Mouse (Mus musculus) left cerebral cortex, adult 2 months (tissue): ENCODE data around the gene Vwa5a. TPM values are rescaled to one million over a fixed set of nuclear protein-coding genes. Genes with fewer than 3 reads are reported as not detected.

Experiments used
- DNase-seq, 2 experiments: peaks; one replicate each; pipeline ENCODE4 v3.0.0; 2021 to 2022; ENCODE audit warnings: low spot score in 2 of 2, mixed read lengths in 1 of 2; ENCODE audit errors: extremely low spot score in 1 of 2
- H3K27ac ChIP-seq: fragments of 200-600 bp; 2 replicates; pipeline ENCODE4 v1.8.1; 2022
- H3K4me3 ChIP-seq: fragments of 200-600 bp; 2 replicates; pipeline ENCODE4 v1.8.1; 2022
- CTCF ChIP-seq: fragments of 200-600 bp; IDR thresholded peaks from 2 replicates; pipeline ENCODE4 v1.8.1; 2022; ENCODE audit warnings: antibody characterized with exemption, mild to moderate bottlenecking, moderate library complexity
- intact Hi-C: fragments of 180-260 bp; cut with DNase I; formaldehyde crosslinking; loops from one replicate; pipeline ENCODE4 v1.15.1; 2025
- long read RNA-seq, 2 experiments: library from polyadenylated mRNA; stranded (forward); transcript quantifications; one replicate each; pipeline ENCODE4 v2.0.0; 2021; ENCODE audit warnings: borderline mapping rate in 2 of 2
- total RNA-seq, 2 experiments: library from RNA; stranded (reverse); gene quantifications; 2 replicates each; pipeline ENCODE4 v1.2.3; 2021

Gene Vwa5a
- total RNA-seq = 1 to 10 TPM; 7.6 to 9.1 TPM
- long read RNA-seq, experiment 1, full-length matches to known transcripts = 6 of 8 reads
- long read RNA-seq, experiment 1, partial matches to known transcripts = 0 of 8 reads
- long read RNA-seq, experiment 1, other reads (novel, unspliced or antisense) = 2 of 8 reads
- long read RNA-seq, experiment 2, full-length matches to known transcripts = 7 of 10 reads
- long read RNA-seq, experiment 2, partial matches to known transcripts = 3 of 10 reads
- long read RNA-seq, experiment 2, other reads (novel, unspliced or antisense) = 0 of 10 reads

GRCm38 (mm10) chr9:38718102-38718501 lies at the start of gene Vwa5a:
Gene Vwa5a, plus strand, starts transcription at chr9:38718268.
- Histone ChIP-seq H3K27ac (0 out of 2 replicates have a peak within 1 kb of the TSS, but pooled peaks have one; percentile 13), H3K4me3 (peak within 1 kb of the TSS; percentile 59)
- DNase-seq = no peak
- no peak for TF ChIP-seq CTCF
- intact Hi-C loops = no loop called here

DNA sequence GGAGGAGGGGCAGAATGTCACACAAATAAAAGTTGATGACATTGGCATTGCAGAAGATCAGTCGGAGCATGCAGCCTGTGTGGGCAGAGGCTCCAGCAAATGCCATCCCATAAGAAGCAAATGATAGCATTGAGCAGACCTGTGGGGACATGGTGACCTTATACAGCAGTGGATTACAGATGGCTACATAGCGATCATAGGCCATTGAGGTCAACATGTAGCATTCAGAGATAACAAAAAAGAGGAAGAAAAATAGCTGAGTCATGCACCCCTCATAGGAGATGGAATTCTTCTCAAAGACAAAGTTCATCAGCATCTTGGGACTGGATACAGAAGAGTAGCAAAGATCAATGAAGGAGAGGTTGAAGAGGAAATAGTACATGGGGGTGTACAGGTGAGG lies 45.2 kb upstream of the Vwa5a start:
- Histone ChIP-seq H3K27ac (no peak overlapping the region), H3K4me3 (no peak overlapping the region)
- no peak for TF ChIP-seq CTCF
- DNase-seq = no peak
- intact Hi-C loops = no loop called here

GRCm38 (mm10) chr9:38674501-38674900 lies 43.6 kb upstream of the Vwa5a start, which contains the start of gene Olfr918:
Gene Olfr918, minus strand, starts transcription at chr9:38674601.
- TF ChIP-seq CTCF = no peak
- intact Hi-C loops = no loop called here
- no peak for DNase-seq
- H3K4me3 ChIP-seq = no peak within 1 kb of the TSS
- H3K27ac ChIP-seq = no peak within 1 kb of the TSS

GRCm38 (mm10) chr9:38718927-38719441 lies 916 bp downstream of the Vwa5a start:
- intact Hi-C loops = no loop called here
- no peak for DNase-seq
- no peak for TF ChIP-seq CTCF
- Histone ChIP-seq H3K4me3 (peak overlapping the region; percentile 59), H3K27ac (no peak overlapping the region)

DNA sequence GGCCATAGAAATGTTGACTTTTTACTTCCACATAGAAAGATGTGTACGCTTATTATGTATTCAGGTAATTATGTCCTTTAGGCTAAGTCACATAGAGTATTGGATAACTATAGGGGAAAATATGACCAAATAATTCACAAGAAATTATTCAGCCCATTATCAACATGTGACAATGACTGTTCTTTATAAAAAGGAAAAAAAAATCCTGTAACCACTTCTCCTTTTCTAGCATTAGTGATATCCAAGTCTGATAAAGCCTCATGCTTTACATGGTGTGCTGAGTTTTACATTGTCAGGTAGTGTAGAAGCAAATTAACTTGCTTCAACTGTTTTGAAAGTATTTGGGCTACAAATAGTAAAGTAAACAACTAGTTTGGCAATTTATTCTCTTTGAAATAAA lies 6.0 kb downstream of the Vwa5a start:
- Histone ChIP-seq H3K27ac (no peak overlapping the region), H3K4me3 (no peak overlapping the region)
- TF ChIP-seq CTCF = no peak
- no peak for DNase-seq
- intact Hi-C loops = no loop called here

DNA sequence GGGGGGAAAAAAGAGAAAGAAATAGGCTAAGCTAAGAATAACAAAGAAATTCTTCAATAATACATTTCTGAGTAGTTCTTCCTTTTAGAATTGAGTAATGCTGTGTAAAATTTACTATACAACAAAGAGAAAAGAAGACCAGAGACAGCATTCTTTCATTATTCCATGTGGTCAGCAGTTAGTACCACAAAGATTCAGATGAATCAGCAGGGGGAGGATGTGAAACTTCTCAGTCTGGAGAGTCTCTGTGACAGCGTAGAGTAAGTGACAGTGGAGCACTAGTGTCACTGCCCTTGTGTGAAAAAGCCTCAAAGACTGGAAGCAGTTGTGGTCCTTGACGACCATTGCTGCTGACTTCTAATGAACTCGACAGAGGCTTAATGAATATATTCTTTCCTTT lies 10.2 kb downstream of the Vwa5a start:
- intact Hi-C loops = no loop called here
- no peak overlapping the region for H3K27ac ChIP-seq
- no peak overlapping the region for H3K4me3 ChIP-seq
- DNase-seq = no peak
- TF ChIP-seq CTCF = no peak

GRCm38 (mm10) chr9:38741408-38741807 lies 23.3 kb downstream of the Vwa5a start:
- intact Hi-C loops = no loop called here
- no peak for TF ChIP-seq CTCF
- H3K4me3 ChIP-seq = no peak overlapping the region
- no peak overlapping the region for H3K27ac ChIP-seq
- DNase-seq = no peak

DNA sequence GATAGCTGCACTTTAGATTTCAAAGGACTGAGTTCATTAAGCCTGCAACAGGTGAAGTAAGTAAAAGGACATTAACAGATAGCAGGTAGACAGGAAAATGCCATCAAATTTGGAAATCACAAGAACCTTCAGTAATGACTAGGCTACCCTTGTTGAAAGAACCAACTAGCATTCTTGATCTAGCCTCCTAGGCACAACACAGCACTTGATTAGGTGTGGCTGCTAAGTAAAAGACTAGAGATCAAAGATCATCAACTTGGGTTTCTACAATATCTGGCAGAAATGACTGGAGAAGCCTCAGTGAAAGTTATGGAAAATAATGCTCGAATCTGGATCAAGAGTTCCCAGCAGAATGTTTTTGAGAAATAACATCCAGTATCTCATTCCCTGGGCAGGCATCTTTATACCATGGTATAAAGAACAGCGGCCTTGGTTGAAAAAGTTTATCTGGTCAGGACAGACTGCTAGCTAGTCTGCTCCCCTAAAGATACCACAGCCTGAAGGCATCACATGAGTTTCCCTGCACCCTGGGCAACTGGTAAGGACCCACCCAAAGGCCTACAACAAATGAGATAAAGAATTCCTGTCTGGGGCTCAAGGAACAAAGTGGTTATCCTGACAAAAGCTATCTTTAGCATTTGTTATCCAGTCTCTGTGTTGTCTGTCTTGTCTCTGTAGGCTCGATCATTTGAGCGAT lies 26.7 kb downstream of the Vwa5a start:
- TF ChIP-seq CTCF = no peak
- intact Hi-C loops = no loop called here
- no peak for DNase-seq

GRCm38 (mm10) chr9:38751999-38752398 lies 33.9 kb downstream of the Vwa5a start, which contains the start of gene Olfr920:
Gene Olfr920, plus strand, starts transcription at chr9:38752299.
- intact Hi-C loops = no loop called here
- Histone ChIP-seq H3K4me3 (no peak within 1 kb of the TSS), H3K27ac (no peak within 1 kb of the TSS)
- DNase-seq = no peak
- no peak for TF ChIP-seq CTCF

More for the DNA sequence above, 26.7 kb downstream of the Vwa5a start:
- H3K27ac ChIP-seq = no peak overlapping the region
- H3K4me3 ChIP-seq = no peak overlapping the region

GRCm38 (mm10) chr9:38772768-38773167 lies 54.7 kb downstream of the Vwa5a start, which contains the start of gene Olfr921:
Gene Olfr921, plus strand, starts transcription at chr9:38773068.
- H3K27ac ChIP-seq = no peak within 1 kb of the TSS
- intact Hi-C loops = no loop called here
- DNase-seq = no peak
- H3K4me3 ChIP-seq = no peak within 1 kb of the TSS
- TF ChIP-seq CTCF = no peak

DNA sequence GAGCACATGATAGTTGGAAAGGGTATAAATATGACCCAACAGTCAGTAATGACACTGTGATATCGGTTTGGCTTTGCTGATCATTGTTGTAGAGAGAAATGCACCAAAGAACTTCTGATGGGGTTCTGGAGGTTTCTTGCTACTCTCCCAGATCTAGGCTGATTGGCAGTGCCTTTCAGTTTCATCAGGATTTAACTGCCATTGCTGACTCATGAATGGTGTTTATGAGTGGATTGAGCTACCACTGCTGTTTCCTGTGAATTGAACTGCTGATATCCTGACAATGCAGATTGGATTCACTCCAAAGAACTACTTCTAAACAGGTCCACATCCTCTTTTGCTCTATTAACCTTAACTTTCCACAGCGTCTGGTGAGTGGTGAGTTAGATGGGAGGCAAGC lies 74.6 kb downstream of the Vwa5a start:
- H3K27ac ChIP-seq = no peak overlapping the region
- intact Hi-C loops = no loop called here
- TF ChIP-seq CTCF = no peak
- no peak for DNase-seq
- H3K4me3 ChIP-seq = no peak overlapping the region

Other genes with a start within 250 kb of the Vwa5a start
- not detected for gene Olfr905, start 247.2 kb upstream of the Vwa5a start, total RNA-seq
- gene Olfr906, start 231.2 kb upstream of the Vwa5a start, total RNA-seq = not detected
- not detected for gene Olfr907, start 222.5 kb upstream of the Vwa5a start, total RNA-seq
- gene Olfr911-ps1, start 196.7 kb upstream of the Vwa5a start, total RNA-seq = not detected
- not detected for gene Olfr910, start 180.4 kb upstream of the Vwa5a start, total RNA-seq
- gene Olfr912, start 138.1 kb upstream of the Vwa5a start, total RNA-seq = not detected
- gene Olfr913, start 125.5 kb upstream of the Vwa5a start, total RNA-seq = not detected
- gene Olfr914, start 113.2 kb upstream of the Vwa5a start, total RNA-seq = not detected
- gene Olfr916, start 58.4 kb upstream of the Vwa5a start, total RNA-seq = not detected
- not detected for gene Olfr917, start 52.4 kb upstream of the Vwa5a start, total RNA-seq
- not detected for gene Olfr918, start 43.7 kb upstream of the Vwa5a start, total RNA-seq
- gene Olfr919, start 14.6 kb upstream of the Vwa5a start, total RNA-seq = not detected
- gene Olfr920, start 34.0 kb downstream of the Vwa5a start, total RNA-seq = not detected
- gene Olfr921, start 54.8 kb downstream of the Vwa5a start, total RNA-seq = not detected
- not detected for gene Olfr922, start 96.3 kb downstream of the Vwa5a start, total RNA-seq
- not detected for gene Olfr923, start 108.3 kb downstream of the Vwa5a start, total RNA-seq
- gene Olfr924, start 126.2 kb downstream of the Vwa5a start, total RNA-seq = not detected
- not detected for gene Olfr26, start 136.8 kb downstream of the Vwa5a start, total RNA-seq
- gene Olfr926, start 158.9 kb downstream of the Vwa5a start, total RNA-seq = not detected
- not detected for gene Olfr930, start 211.5 kb downstream of the Vwa5a start, total RNA-seq